Mouse (Mus musculus) left cerebral cortex, postnatal 14 days (tissue): ENCODE measurements at regions not wholly inside any gene's neighbourhood (a gene's known extent, or its start where the extent isn't known, plus 50 kb on each side); places are given as distances from the start of the nearest gene placed in this dataset.

Experiments used
- DNase-seq, 2 experiments: peaks; one replicate each; pipeline ENCODE4 v3.0.0; 2021 to 2022; ENCODE audit warnings: low spot score in 2 of 2, mixed read lengths in 1 of 2
- intact Hi-C: fragments of 180-260 bp; cut with DNase I; formaldehyde crosslinking; loops from one replicate; pipeline ENCODE4 v1.15.1; 2025

- intact Hi-C loops: loop anchor here (1.0 to 10.0 kb wide), 4 partner anchors 96 to 376 kb away; partner anchors contain the start of gene Neurog2
- DNase-seq: peak; percentile 75 to 77
Measured at GRCm38 (mm10) chr3:127948898-127949620, 52.9 kb upstream of the Fam241a start.

DNA sequence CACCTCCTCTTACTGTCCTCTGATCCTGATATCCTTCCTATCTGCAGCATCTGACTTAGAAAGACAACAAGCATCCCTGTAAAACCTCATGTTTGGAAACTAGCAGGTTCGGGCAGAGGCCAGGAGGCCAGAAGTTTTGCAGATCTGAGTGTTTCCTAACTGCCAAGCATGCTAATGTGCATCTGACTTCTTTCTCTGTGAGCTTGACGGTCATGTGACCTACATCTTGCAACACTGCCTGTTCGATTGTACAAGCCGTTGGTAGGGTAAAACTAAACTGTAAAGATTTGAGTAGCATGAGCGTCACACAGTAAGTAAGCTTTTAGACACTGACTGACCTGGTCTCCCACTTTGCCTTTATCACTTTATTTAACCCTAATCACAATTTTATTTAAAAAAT, 52.2 kb upstream of the Fam241a start:
- no peak for DNase-seq
- intact Hi-C loops: loop anchor here (2.0 to 10.0 kb wide), 3 partner anchors 156 to 376 kb away; partner anchors contain the start of gene Neurog2
